Mouse (Mus musculus): ENCODE data around the gene Ugt2b35.
"Not testable (repeated sequence)": the region's sequence is repeated elsewhere in the genome, so short reads cannot be mapped to it uniquely, and the experiment has no call there.

Gene Ugt2b35

GRCm38 (mm10) chr5:87000395-87001073 is at the start of gene Ugt2b35:
Ugt2b35 (plus strand) TSS chr5:87000860.
- DNase-seq: no peak

- no peak for DNase-seq
These were observed 40.2 kb upstream of the Ugt2b35 start for GRCm38 (mm10) chr5:86960504-86960903.

GRCm38 (mm10) chr5:86961587-86962358 is 38.9 kb upstream of the Ugt2b35 start:
- DNase-seq: no peak

GRCm38 (mm10) chr5:86962849-86963248 is 37.8 kb upstream of the Ugt2b35 start:
- not testable (repeated sequence) for DNase-seq

GRCm38 (mm10) chr5:86967271-86967670 is 33.4 kb upstream of the Ugt2b35 start:
- DNase-seq: not testable (repeated sequence)

GRCm38 (mm10) chr5:87004735-87005134 is 4.1 kb downstream of the Ugt2b35 start:
- no peak for DNase-seq

GRCm38 (mm10) chr5:87015477-87015876 is 14.8 kb downstream of the Ugt2b35 start:
- no peak for DNase-seq

GRCm38 (mm10) chr5:87027359-87027758 is 26.7 kb downstream of the Ugt2b35 start:
- no peak for DNase-seq

GRCm38 (mm10) chr5:87030624-87031023 is 30.0 kb downstream of the Ugt2b35 start:
- DNase-seq: no peak

Data from cerebellum, postnatal 14 days (tissue).